Mouse (Mus musculus) gastrocnemius, postnatal 14 days (tissue): ENCODE results near the gene Nnat. TPM values are rescaled to one million over a fixed set of nuclear protein-coding genes. Genes with fewer than 3 reads are reported as not detected.
A peak's percentile ranks its signal among the peaks of the same experiment; 100 is the strongest.
"Not testable (repeated sequence)": the region's sequence is repeated elsewhere in the genome, so short reads cannot be mapped to it uniquely, and the experiment has no call there.

Experiments
- DNase-seq: peaks from one replicate; pipeline ENCODE4 v3.0.0; 2021; ENCODE audit warnings: mixed read lengths
- intact Hi-C: fragments of 180-260 bp; cut with DNase I; formaldehyde crosslinking; loops from one replicate; pipeline ENCODE4 v1.15.1; 2025; ENCODE audit warnings: low total_unique reads
- microRNA-seq, 2 experiments: library from miRNA; unstranded; fragments of <30 nt; microRNA quantifications; one replicate each; pipeline ENCODE4 v1.2.0; 2021
- total RNA-seq, 2 experiments: library from RNA; stranded (reverse); gene quantifications; 2 replicates each; pipeline ENCODE4 v1.2.3; 2021

Nnat gene
- total RNA-seq, 2 experiments from 2014 or later: 1.4 to 5.4 TPM

GRCm38 (mm10) chr2:157572786-157573185, 12.9 kb downstream of the Nnat start:
- no peak for DNase-seq
- intact Hi-C loops: loop anchor here (2.0 to 5.0 kb wide), 3 partner anchors 95 to 280 kb away; no protein-coding TSS in a partner anchor

GRCm38 (mm10) chr2:157585351-157585750, 25.5 kb downstream of the Nnat start:
- intact Hi-C loops, DNase-seq: not testable (repeated sequence)

GRCm38 (mm10) chr2:157596876-157597566, 37.1 kb downstream of the Nnat start:
- intact Hi-C loops: no loop called here
- no peak for DNase-seq

GRCm38 (mm10) chr2:157601435-157601839, 41.6 kb downstream of the Nnat start:
- intact Hi-C loops: loop anchor here (10.0 kb wide), 1 partner anchor 603 kb away; no protein-coding TSS in a partner anchor
- no peak for DNase-seq

- peak; percentile 71 for DNase-seq
- intact Hi-C loops: loop anchor here (10.0 kb wide), 1 partner anchor 600 kb away; no protein-coding TSS in a partner anchor
Measured at GRCm38 (mm10) chr2:157605025-157605675, 45.3 kb downstream of the Nnat start.

GRCm38 (mm10) chr2:157607542-157608236, 47.8 kb downstream of the Nnat start:
- intact Hi-C loops: loop anchor here (10.0 kb wide), 1 partner anchor 597 kb away; no protein-coding TSS in a partner anchor
- no peak for DNase-seq

GRCm38 (mm10) chr2:157611735-157612134, 51.9 kb downstream of the Nnat start:
- DNase-seq: peak; percentile 40
- intact Hi-C loops: no loop called here

Small RNA genes lying within 50 kb of the gene (microRNA-seq; reads per million reads assigned to microRNA genes)
- 0 to 0.96 reads per million in 2 experiments for gene Gm23134

Other genes with a start within 250 kb of the Nnat start
- gene Ghrh, start 212.6 kb upstream of the Nnat start, total RNA-seq: not detected
- gene Manbal, start 192.5 kb upstream of the Nnat start, total RNA-seq: 10 to 100 TPM; 20.7 to 28.3 TPM
- gene Src, start 141.6 kb upstream of the Nnat start, total RNA-seq: 1 to 10 TPM; 5.2 to 7.5 TPM
- 10 to 100 TPM; 15.8 to 16.7 TPM for gene Blcap, start 11.2 kb downstream of the Nnat start, total RNA-seq
- 1 to 10 TPM; 6.8 to 7.2 TPM for gene Ctnnbl1, start 177.3 kb downstream of the Nnat start, total RNA-seq